Mouse (Mus musculus) liver, embryonic 14.5 days (tissue): ENCODE measurements at regions not wholly inside any gene's neighbourhood (a gene's known extent, or its start where the extent isn't known, plus 50 kb on each side); places are given as distances from the start of the nearest gene placed in this dataset.

ENCODE experiments used
- ATAC-seq: fragments of 200-750 bp; cut with Nextera tagmentation; 2 replicates; pipeline ENCODE4 v1.8.0; 2017; ENCODE audit warnings: moderate number of reproducible peaks, mild to moderate bottlenecking, moderate library complexity; ENCODE audit not compliant: insufficient read depth
- DNase-seq, 3 experiments: peaks; one replicate each; pipeline ENCODE4 v3.0.0-alpha.2; 2012 to 2013; ENCODE audit warnings: low read depth in 3 of 3, low spot score in 3 of 3
- H3K27ac ChIP-seq: fragments of 300-500 bp; sonication (generic); 2 replicates; pipeline ENCODE4 v1.5.1; 2014; ENCODE audit warnings: moderate library complexity, mild to moderate bottlenecking, control low read depth, inconsistent platforms
- H3K27me3 ChIP-seq: fragments of 300-500 bp; sonication (generic); 2 replicates; pipeline ENCODE4 v1.6.1; 2014; ENCODE audit warnings: mild to moderate bottlenecking, low read length, moderate library complexity; ENCODE audit not compliant: control insufficient read depth, insufficient read depth
- H3K36me3 ChIP-seq: fragments of 300-500 bp; sonication (generic); replicated peaks from 2 replicates; pipeline ENCODE4 v1.6.1; 2014; ENCODE audit warnings: low read depth; ENCODE audit not compliant: control insufficient read depth, insufficient read depth
- H3K4me1 ChIP-seq, 2 experiments: fragments of 200-500 bp in 1 of 2; fragments of 300-500 bp in 1 of 2; sonication (generic) in 1 of 2; replicated peaks; 2 replicates each; pipeline ENCODE4 v1.6.1; 2012 to 2014; ENCODE audit warnings: antibody characterized with exemption in 1 of 2, inconsistent platforms in 1 of 2, low read length in 1 of 2; ENCODE audit not compliant: control insufficient read depth in 2 of 2, insufficient read depth in 2 of 2
- H3K4me2 ChIP-seq: fragments of 300-500 bp; sonication (generic); 2 replicates; pipeline ENCODE4 v1.6.1; 2014; ENCODE audit warnings: low read depth, mild to moderate bottlenecking, control low read depth, moderate library complexity
- H3K4me3 ChIP-seq, 2 experiments: fragments of 200-500 bp in 1 of 2; fragments of 300-500 bp in 1 of 2; sonication (generic) in 1 of 2; 2 replicates each; pipeline ENCODE4 v1.5.1; 2012 to 2014; ENCODE audit warnings: low read depth in 2 of 2, low read length in 2 of 2, mild to moderate bottlenecking in 2 of 2, control low read depth in 1 of 2, inconsistent platforms in 1 of 2, moderate library complexity in 1 of 2; ENCODE audit not compliant: insufficient read depth in 1 of 2
- H3K9ac ChIP-seq: fragments of 300-500 bp; sonication (generic); replicated peaks from 2 replicates; pipeline ENCODE4 v1.6.1; 2014; ENCODE audit warnings: mild to moderate bottlenecking, control low read depth, moderate library complexity
- H3K9me3 ChIP-seq: fragments of 300-500 bp; sonication (generic); 2 replicates; pipeline ENCODE4 v1.6.1; 2016; ENCODE audit warnings: low read length, mixed read lengths; ENCODE audit not compliant: control insufficient read depth
- CTCF ChIP-seq: IDR thresholded peaks from 2 replicates; pipeline ENCODE4 v1.5.1; 2016; ENCODE audit warnings: antibody characterized with exemption, low read depth, control low read depth
- EP300 ChIP-seq: IDR thresholded peaks from 2 replicates; pipeline ENCODE4 v1.6.1; 2016; ENCODE audit warnings: antibody characterized with exemption, low read depth
- WGBS: fragments of 180-500 bp; shearing (Covaris S2); extraction: QIAGEN DNeasy Blood & Tissue Kit; methylation state at CpG from one replicate; pipeline ENCODE4 v1.1.7; 2014; ENCODE audit not compliant: insufficient replicate concordance; 5-methylcytosine and 5-hydroxymethylcytosine counted together

- Histone ChIP-seq H3K9ac (no peak overlapping the region), H3K9me3 (no peaks in the 10 kb centered on the region), H3K27me3 (no peaks in the 10 kb centered on the region), H3K4me2 (no peak overlapping the region), H3K27ac (no peak overlapping the region), H3K36me3 (no peaks in the 10 kb centered on the region), H3K4me3 (no peak overlapping the region), H3K4me1 (no peaks in the 10 kb centered on the region)
- DNase-seq (no peak), ATAC-seq (no peak)
- no peak for TF ChIP-seq EP300
- no peak for TF ChIP-seq CTCF
- WGBS = 55% methylated on average over 6 of the region's 6 CpGs
These were observed 404.5 kb upstream of the Tenm4 start for GRCm38 (mm10) chr7:95766356-95767150.

- Histone ChIP-seq H3K9me3 (no peaks in the 10 kb centered on the region), H3K36me3 (no peaks in the 10 kb centered on the region), H3K4me2 (no peak overlapping the region), H3K27me3 (no peaks in the 10 kb centered on the region), H3K27ac (no peak overlapping the region), H3K4me1 (no peaks in the 10 kb centered on the region), H3K4me3 (no peak overlapping the region), H3K9ac (no peak overlapping the region)
- TF ChIP-seq CTCF = no peak
- no peak for ATAC-seq
- no peak for DNase-seq
These were observed 386.5 kb upstream of the Tenm4 start for GRCm38 (mm10) chr7:95784523-95784922.

- no peak overlapping the region for H3K4me2 ChIP-seq
- WGBS = 33% methylated on average over 1 of the region's 1 CpGs
- no peaks in the 10 kb centered on the region for H3K9me3 ChIP-seq
- H3K4me1 ChIP-seq = no peaks in the 10 kb centered on the region
- H3K36me3 ChIP-seq = no peaks in the 10 kb centered on the region
- DNase-seq = no peak
- no peak overlapping the region for H3K9ac ChIP-seq
- H3K27ac ChIP-seq = no peak overlapping the region
- TF ChIP-seq EP300 = no peak
- no peak for TF ChIP-seq CTCF
- H3K27me3 ChIP-seq = no peaks in the 10 kb centered on the region
- no peak for ATAC-seq
- no peak overlapping the region for H3K4me3 ChIP-seq
These were observed 383.5 kb upstream of the Tenm4 start for GRCm38 (mm10) chr7:95787543-95787942.

DNA sequence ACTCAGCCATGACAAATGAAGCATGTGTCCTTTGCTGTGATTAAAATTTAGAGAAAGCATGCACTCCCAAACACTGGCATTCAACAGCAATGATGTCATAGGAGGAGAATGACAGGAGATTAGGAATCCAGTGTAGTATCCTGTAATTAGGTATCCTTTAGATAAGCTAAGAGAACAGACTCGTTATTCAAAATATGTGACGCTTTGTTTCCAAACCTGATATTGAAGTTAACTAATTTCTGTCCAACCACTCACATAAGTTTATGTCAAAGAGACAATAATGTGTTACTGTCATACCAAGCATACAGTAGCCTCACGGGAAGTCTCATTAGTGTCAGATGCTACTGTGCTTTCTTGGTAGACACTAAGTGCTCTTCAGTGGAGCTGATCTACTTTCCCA lies 383.1 kb upstream of the Tenm4 start:
- H3K4me3 ChIP-seq = no peak overlapping the region
- DNase-seq (no peak), ATAC-seq (no peak)
- 56% methylated on average over 3 of the region's 3 CpGs for WGBS
- no peak overlapping the region for H3K4me2 ChIP-seq
- TF ChIP-seq EP300 (no peak), CTCF (no peak)
- no peaks in the 10 kb centered on the region for H3K27me3 ChIP-seq
- H3K9ac ChIP-seq = no peak overlapping the region
- no peaks in the 10 kb centered on the region for H3K4me1 ChIP-seq
- H3K9me3 ChIP-seq = no peaks in the 10 kb centered on the region
- no peaks in the 10 kb centered on the region for H3K36me3 ChIP-seq
- no peak overlapping the region for H3K27ac ChIP-seq

- TF ChIP-seq CTCF (no peak), EP300 (no peak)
- no peak for DNase-seq
These were observed 381.6 kb upstream of the Tenm4 start for GRCm38 (mm10) chr7:95789424-95789823.

More at GRCm38 (mm10) chr7:95789424-95789823, 381.6 kb upstream of the Tenm4 start:
- 55% methylated on average over 5 of the region's 5 CpGs for WGBS
- H3K4me3 ChIP-seq = no peak overlapping the region
- H3K4me1 ChIP-seq = no peaks in the 10 kb centered on the region
- no peak overlapping the region for H3K27ac ChIP-seq
- H3K9ac ChIP-seq = no peak overlapping the region
- no peaks in the 10 kb centered on the region for H3K36me3 ChIP-seq
- H3K9me3 ChIP-seq = no peaks in the 10 kb centered on the region
- ATAC-seq = no peak
- H3K27me3 ChIP-seq = no peaks in the 10 kb centered on the region
- no peak overlapping the region for H3K4me2 ChIP-seq
